ENCODE assay signal across 21 mouse cellular contexts in the genomic region with DNA sequence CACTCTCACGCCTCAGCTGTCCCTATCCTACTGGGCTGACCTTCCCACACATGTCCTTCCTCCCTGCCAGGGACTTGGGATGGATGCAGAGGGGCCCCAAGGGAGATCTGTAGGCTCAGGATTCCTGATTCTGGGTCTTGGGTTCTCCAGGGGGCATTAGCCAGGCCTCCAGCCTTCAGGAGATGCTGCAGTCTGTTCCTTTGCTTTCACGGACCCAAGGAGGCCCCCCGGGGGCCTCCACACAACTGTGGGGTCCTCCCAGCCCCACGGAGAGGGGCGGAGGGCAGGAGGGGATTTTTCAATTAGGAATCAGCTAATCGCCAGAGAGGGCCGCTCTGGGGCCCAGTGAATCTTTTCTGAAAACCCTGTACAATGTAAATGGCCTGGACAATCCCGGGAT. TPM values are rescaled to one million over a fixed set of nuclear protein-coding genes. Genes with fewer than 3 reads are reported as not detected.
DNase-seq lines count a peak whose midpoint lies in the region; ATAC-seq lines count a peak whose summit lies in the region.
"Had no signal": no experiment of that assay in that cellular context is flagged by ENCODE, and none has a peak within 500 bp of the region (broad histone marks: within the 10 kb centered on the region; RNA-seq: fewer than 3 reads in every experiment).

No protein-coding gene starts in this region.

- no peak overlapping the region for H3K27ac ChIP-seq in heart, embryonic 13.5 days (replicated peaks)
- H3K27ac ChIP-seq in neural tube, embryonic 11.5 days (ENCODE audit: low read depth, low read length) = no peak overlapping the region
- H3K27ac ChIP-seq in neural tube, embryonic 15.5 days (replicated peaks) = no peak overlapping the region
- no peak overlapping the region for H3K27ac ChIP-seq in embryonic facial prominence, embryonic 12.5 days
- no peak overlapping the region for H3K27ac ChIP-seq in neural tube, embryonic 13.5 days (replicated peaks)
- H3K27ac ChIP-seq: embryonic facial prominence, embryonic 15.5 days; heart, embryonic 15.5 days; hindbrain, embryonic 15.5 days had no signal

- peaks cover 30% of the 10 kb centered on the region for H3K4me1 ChIP-seq in heart, embryonic 13.5 days
- peaks cover 7% of the 10 kb centered on the region; the same call in 1 of the 2 replicates for H3K4me1 ChIP-seq in neural tube, embryonic 11.5 days (ENCODE audit: control insufficient read depth, insufficient read depth, low read length)
- peaks cover 16% of the 10 kb centered on the region for H3K4me1 ChIP-seq in neural tube, embryonic 15.5 days
- H3K4me1 ChIP-seq in embryonic facial prominence, embryonic 12.5 days = peaks cover 19% of the 10 kb centered on the region
- peaks cover 21% of the 10 kb centered on the region for H3K4me1 ChIP-seq in neural tube, embryonic 13.5 days (replicated peaks)

- H3K4me2 ChIP-seq in heart, embryonic 13.5 days = no peak overlapping the region
- no peak overlapping the region for H3K4me2 ChIP-seq in neural tube, embryonic 11.5 days (ENCODE audit: low read depth)
- no peak overlapping the region for H3K4me2 ChIP-seq in neural tube, embryonic 15.5 days
- H3K4me2 ChIP-seq in embryonic facial prominence, embryonic 12.5 days (replicated peaks) = no peak overlapping the region
- H3K4me2 ChIP-seq in neural tube, embryonic 13.5 days = no peak overlapping the region
- H3K4me2 ChIP-seq: embryonic facial prominence, embryonic 15.5 days; heart, embryonic 15.5 days; hindbrain, embryonic 15.5 days had no signal

- H3K4me3 ChIP-seq in heart, embryonic 13.5 days = no peak overlapping the region
- H3K4me3 ChIP-seq in neural tube, embryonic 11.5 days (ENCODE audit: low read depth, low read length) = no peak overlapping the region
- H3K4me3 ChIP-seq in neural tube, embryonic 15.5 days (replicated peaks) = no peak overlapping the region
- H3K4me3 ChIP-seq in embryonic facial prominence, embryonic 12.5 days = no peak overlapping the region
- no peak overlapping the region for H3K4me3 ChIP-seq in neural tube, embryonic 13.5 days
- H3K4me3 ChIP-seq: embryonic facial prominence, embryonic 15.5 days; heart, embryonic 15.5 days; hindbrain, embryonic 15.5 days had no signal

- H3K36me3 ChIP-seq in heart, embryonic 13.5 days = no peaks in the 10 kb centered on the region
- H3K36me3 ChIP-seq in neural tube, embryonic 11.5 days (ENCODE audit: control insufficient read depth, insufficient read depth, low read length) = no peaks in the 10 kb centered on the region
- H3K36me3 ChIP-seq in neural tube, embryonic 15.5 days = no peaks in the 10 kb centered on the region
- H3K36me3 ChIP-seq in embryonic facial prominence, embryonic 12.5 days = no peaks in the 10 kb centered on the region
- H3K36me3 ChIP-seq in neural tube, embryonic 13.5 days = no peaks in the 10 kb centered on the region
- H3K36me3 ChIP-seq: embryonic facial prominence, embryonic 15.5 days; heart, embryonic 15.5 days; hindbrain, embryonic 15.5 days had no signal

- H3K27me3 ChIP-seq in heart, embryonic 13.5 days (replicated peaks) = peaks cover 38% of the 10 kb centered on the region
- H3K27me3 ChIP-seq in neural tube, embryonic 11.5 days (ENCODE audit: control insufficient read depth, insufficient read depth, low read length) = peaks cover 13% of the 10 kb centered on the region; the same call in 1 of the 2 replicates
- H3K27me3 ChIP-seq in neural tube, embryonic 15.5 days (replicated peaks) = no peaks in the 10 kb centered on the region
- peaks cover 25% of the 10 kb centered on the region for H3K27me3 ChIP-seq in embryonic facial prominence, embryonic 12.5 days
- no peaks in the 10 kb centered on the region; the same call in 1 of the 2 replicates for H3K27me3 ChIP-seq in neural tube, embryonic 13.5 days
- H3K27me3 ChIP-seq: hindbrain, embryonic 15.5 days had no signal

- intact Hi-C loops in heart, postnatal 10 days (cut with DNase I) = no loop called here

- WGBS in heart, embryonic 13.5 days = 64% methylated on average over 8 of the region's 8 CpGs
- 61% methylated on average over 8 of the region's 8 CpGs for WGBS in neural tube, embryonic 11.5 days
- WGBS in neural tube, embryonic 15.5 days = 54% methylated on average over 8 of the region's 8 CpGs
- WGBS in embryonic facial prominence, embryonic 12.5 days = 40% methylated on average over 8 of the region's 8 CpGs
- WGBS in neural tube, embryonic 13.5 days = 52% methylated on average over 8 of the region's 8 CpGs

- H3K9me3 ChIP-seq in heart, embryonic 13.5 days = no peaks in the 10 kb centered on the region
- no peaks in the 10 kb centered on the region for H3K9me3 ChIP-seq in neural tube, embryonic 11.5 days (ENCODE audit: control insufficient read depth, low read length)
- no peaks in the 10 kb centered on the region for H3K9me3 ChIP-seq in neural tube, embryonic 15.5 days (replicated peaks)
- H3K9me3 ChIP-seq in embryonic facial prominence, embryonic 12.5 days = no peaks in the 10 kb centered on the region
- H3K9me3 ChIP-seq in neural tube, embryonic 13.5 days = no peaks in the 10 kb centered on the region
- H3K9me3 ChIP-seq: embryonic facial prominence, embryonic 15.5 days; heart, embryonic 15.5 days; hindbrain, embryonic 15.5 days had no signal

- no peak for ATAC-seq in heart, embryonic 13.5 days (ENCODE audit: extremely low read depth, insufficient number of reproducible peaks, low FRiP score, low TSS enrichment)
- ATAC-seq in neural tube, embryonic 11.5 days (ENCODE audit: insufficient read depth, low FRiP score, low TSS enrichment) = no peak
- ATAC-seq in neural tube, embryonic 15.5 days (ENCODE audit: low FRiP score) = no peak
- no peak for ATAC-seq in embryonic facial prominence, embryonic 12.5 days (ENCODE audit: insufficient number of reproducible peaks, insufficient read depth, low FRiP score, low TSS enrichment)
- no peak for ATAC-seq in neural tube, embryonic 13.5 days (ENCODE audit: low read depth)
- ATAC-seq: liver, postnatal 0 days; Patski had no signal

- DNase-seq in heart, postnatal 10 days = no peak
- DNase-seq in neural tube, embryonic 11.5 days (ENCODE audit: low spot score) = no peak
- DNase-seq in frontal cortex, adult 2 months (ENCODE audit: extremely low spot score in 1 of 2, low spot score in 1 of 2) = no peak
- DNase-seq: adrenal gland, postnatal 36 days; B cell, adult 2 months; cerebellum, adult 8-10 months; heart, adult 18-20 months; kidney, adult 2 months; kidney, postnatal 25 days; layer of hippocampus, adult 9-11 months; liver, postnatal 0 days; lung, postnatal 14 days; thymus, postnatal 4 days had no signal

- H3K9ac ChIP-seq in heart, embryonic 13.5 days = peak overlapping the region; percentile 30; the same call in 1 of the 2 replicates
- H3K9ac ChIP-seq in neural tube, embryonic 11.5 days (ENCODE audit: low read length) = peak overlapping the region; percentile 26; the same call in 1 of the 2 replicates
- no peak overlapping the region for H3K9ac ChIP-seq in neural tube, embryonic 15.5 days (replicated peaks)
- 0 out of 2 replicates have a peak overlapping the region, but pooled peaks have one; percentile 19 for H3K9ac ChIP-seq in embryonic facial prominence, embryonic 12.5 days
- H3K9ac ChIP-seq in neural tube, embryonic 13.5 days = 0 out of 2 replicates have a peak overlapping the region, but pooled peaks have one; percentile 26
- H3K9ac ChIP-seq: embryonic facial prominence, embryonic 15.5 days; heart, embryonic 15.5 days; hindbrain, embryonic 15.5 days; liver, postnatal 0 days had no signal

RNA-seq across cellular contexts. Expression of a gene that starts 15.2 kb away (rescaled TPM):
- polyA plus RNA-seq in heart, embryonic 13.5 days (2015; fragmentation: Nextera tagmentation; extraction: Ambion mirVana) = 8.5 and 10.6 TPM in 2 replicates
- total RNA-seq in heart, postnatal 10 days (2021) = 1 to 10 TPM; 1.4 to 1.7 TPM
- polyA plus RNA-seq in neural tube, embryonic 11.5 days (2014; fragmentation: Nextera tagmentation; extraction: Ambion mirVana) = 36.2 and 38.9 TPM in 2 replicates
- 25.9 and 31.2 TPM in 2 replicates for polyA plus RNA-seq in neural tube, embryonic 15.5 days (2015; fragmentation: Nextera tagmentation; extraction: Ambion mirVana)
- polyA plus RNA-seq in embryonic facial prominence, embryonic 12.5 days (2016; fragmentation: Nextera tagmentation; extraction: Ambion mirVana) = 55.8 and 56.9 TPM in 2 replicates
- polyA plus RNA-seq in neural tube, embryonic 13.5 days (2015; fragmentation: Nextera tagmentation; extraction: Ambion mirVana) = 34.0 and 34.8 TPM in 2 replicates
- polyA plus RNA-seq in frontal cortex, adult 2 months (2012; rRNA removed) = 8.2 and 10.2 TPM in 2 replicates

RNA-seq across cellular contexts. Expression of a gene that starts 21.7 kb away (rescaled TPM):
- polyA plus RNA-seq in heart, embryonic 13.5 days (2015; fragmentation: Nextera tagmentation; extraction: Ambion mirVana) = 10.4 and 13.1 TPM in 2 replicates
- 1 to 10 TPM; 3.1 to 3.4 TPM for total RNA-seq in heart, postnatal 10 days (2021)
- 8.8 and 10.8 TPM in 2 replicates for polyA plus RNA-seq in neural tube, embryonic 11.5 days (2014; fragmentation: Nextera tagmentation; extraction: Ambion mirVana)
- 13.5 and 14.3 TPM in 2 replicates for polyA plus RNA-seq in neural tube, embryonic 15.5 days (2015; fragmentation: Nextera tagmentation; extraction: Ambion mirVana)
- polyA plus RNA-seq in embryonic facial prominence, embryonic 12.5 days (2016; fragmentation: Nextera tagmentation; extraction: Ambion mirVana) = 11.6 and 13.0 TPM in 2 replicates
- polyA plus RNA-seq in neural tube, embryonic 13.5 days (2015; fragmentation: Nextera tagmentation; extraction: Ambion mirVana) = 11.4 and 16.3 TPM in 2 replicates
- 14.3 and 15.8 TPM in 2 replicates for polyA plus RNA-seq in frontal cortex, adult 2 months (2012; rRNA removed)

RNA-seq across cellular contexts. Expression of a gene that starts 28.7 kb away (rescaled TPM):
- polyA plus RNA-seq in heart, embryonic 13.5 days (2015; fragmentation: Nextera tagmentation; extraction: Ambion mirVana) = 87.9 and 96.4 TPM in 2 replicates
- 100 to 1,000 TPM; 113 to 134 TPM for total RNA-seq in heart, postnatal 10 days (2021)
- polyA plus RNA-seq in neural tube, embryonic 11.5 days (2014; fragmentation: Nextera tagmentation; extraction: Ambion mirVana) = 84.0 and 85.1 TPM in 2 replicates
- polyA plus RNA-seq in neural tube, embryonic 15.5 days (2015; fragmentation: Nextera tagmentation; extraction: Ambion mirVana) = 284 and 345 TPM in 2 replicates
- 151 and 159 TPM in 2 replicates for polyA plus RNA-seq in embryonic facial prominence, embryonic 12.5 days (2016; fragmentation: Nextera tagmentation; extraction: Ambion mirVana)
- polyA plus RNA-seq in neural tube, embryonic 13.5 days (2015; fragmentation: Nextera tagmentation; extraction: Ambion mirVana) = 325 and 351 TPM in 2 replicates
- polyA plus RNA-seq in frontal cortex, adult 2 months (2012; rRNA removed) = 212 and 226 TPM in 2 replicates

RNA-seq across cellular contexts. Expression of a gene that starts 31.8 kb away (rescaled TPM):
- 41.7 and 43.7 TPM in 2 replicates for polyA plus RNA-seq in heart, embryonic 13.5 days (2015; fragmentation: Nextera tagmentation; extraction: Ambion mirVana)
- 10 to 100 TPM; 20.3 to 23.1 TPM for total RNA-seq in heart, postnatal 10 days (2021)
- 59.6 and 61.8 TPM in 2 replicates for polyA plus RNA-seq in neural tube, embryonic 11.5 days (2014; fragmentation: Nextera tagmentation; extraction: Ambion mirVana)
- polyA plus RNA-seq in neural tube, embryonic 15.5 days (2015; fragmentation: Nextera tagmentation; extraction: Ambion mirVana) = 46.8 and 49.6 TPM in 2 replicates
- polyA plus RNA-seq in embryonic facial prominence, embryonic 12.5 days (2016; fragmentation: Nextera tagmentation; extraction: Ambion mirVana) = 85.1 and 93.4 TPM in 2 replicates
- 46.5 and 60.7 TPM in 2 replicates for polyA plus RNA-seq in neural tube, embryonic 13.5 days (2015; fragmentation: Nextera tagmentation; extraction: Ambion mirVana)
- 32.4 and 37.9 TPM in 2 replicates for polyA plus RNA-seq in frontal cortex, adult 2 months (2012; rRNA removed)

RNA-seq across cellular contexts. Expression of a gene that starts 46.4 kb away (rescaled TPM):
- 15.6 and 15.7 TPM in 2 replicates for polyA plus RNA-seq in heart, embryonic 13.5 days (2015; fragmentation: Nextera tagmentation; extraction: Ambion mirVana)
- 100 to 1,000 TPM; 132 to 190 TPM for total RNA-seq in heart, postnatal 10 days (2021)
- polyA plus RNA-seq in neural tube, embryonic 11.5 days (2014; fragmentation: Nextera tagmentation; extraction: Ambion mirVana) = 70.0 and 78.2 TPM in 2 replicates
- polyA plus RNA-seq in neural tube, embryonic 15.5 days (2015; fragmentation: Nextera tagmentation; extraction: Ambion mirVana) = 19.4 and 20.5 TPM in 2 replicates
- polyA plus RNA-seq in embryonic facial prominence, embryonic 12.5 days (2016; fragmentation: Nextera tagmentation; extraction: Ambion mirVana) = 33.4 and 35.1 TPM in 2 replicates
- polyA plus RNA-seq in neural tube, embryonic 13.5 days (2015; fragmentation: Nextera tagmentation; extraction: Ambion mirVana) = 31.0 and 35.8 TPM in 2 replicates
- 36.5 and 43.7 TPM in 2 replicates for polyA plus RNA-seq in frontal cortex, adult 2 months (2012; rRNA removed)
